Mouse (Mus musculus): ENCODE results near the gene Ube2n. TPM values are rescaled to one million over a fixed set of nuclear protein-coding genes. Genes with fewer than 3 reads are reported as not detected.

Gene Ube2n
- 287 TPM for polyA plus RNA-seq (2015; fragmentation: Illumina TruSeq; extraction: RNeasy Lipid Tissue Mini Kit (QIAGEN cat#74804); ENCODE audit: insufficient read depth, low replicate concordance)

DNA sequence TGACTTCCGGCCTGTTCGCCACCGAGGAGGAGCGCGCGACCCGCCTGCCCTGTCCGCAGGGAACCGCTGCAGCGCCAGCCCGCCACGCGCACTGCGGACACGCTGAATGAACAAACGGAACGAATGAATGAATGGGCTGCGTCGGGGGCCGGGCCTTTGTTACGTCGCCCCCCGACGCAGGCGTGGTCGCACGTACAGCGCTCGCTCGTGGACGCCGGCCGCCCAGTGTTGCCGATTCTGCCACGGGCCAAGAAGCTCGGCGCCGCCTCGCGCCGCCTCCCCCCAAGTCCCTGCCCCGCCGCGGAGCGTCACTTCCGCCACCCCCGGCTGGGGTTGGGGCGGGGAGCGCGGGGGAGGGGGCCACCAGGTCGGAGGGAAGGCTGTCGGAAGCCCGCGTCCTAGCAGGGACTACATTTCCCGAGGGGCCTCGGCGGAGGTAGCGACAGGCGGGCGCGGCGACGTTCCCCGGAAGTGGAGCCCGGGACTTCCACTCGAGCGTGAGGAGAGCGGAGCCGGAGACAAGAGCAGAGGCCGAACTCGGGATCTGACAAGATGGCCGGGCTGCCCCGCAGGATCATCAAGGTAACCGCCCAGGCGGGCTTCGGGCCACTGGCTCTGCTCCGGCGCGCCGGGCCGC lies at the start of gene Ube2n:
Gene Ube2n (plus strand): TSS at position 490 of the 637 bp plus-strand sequence.

DNA sequence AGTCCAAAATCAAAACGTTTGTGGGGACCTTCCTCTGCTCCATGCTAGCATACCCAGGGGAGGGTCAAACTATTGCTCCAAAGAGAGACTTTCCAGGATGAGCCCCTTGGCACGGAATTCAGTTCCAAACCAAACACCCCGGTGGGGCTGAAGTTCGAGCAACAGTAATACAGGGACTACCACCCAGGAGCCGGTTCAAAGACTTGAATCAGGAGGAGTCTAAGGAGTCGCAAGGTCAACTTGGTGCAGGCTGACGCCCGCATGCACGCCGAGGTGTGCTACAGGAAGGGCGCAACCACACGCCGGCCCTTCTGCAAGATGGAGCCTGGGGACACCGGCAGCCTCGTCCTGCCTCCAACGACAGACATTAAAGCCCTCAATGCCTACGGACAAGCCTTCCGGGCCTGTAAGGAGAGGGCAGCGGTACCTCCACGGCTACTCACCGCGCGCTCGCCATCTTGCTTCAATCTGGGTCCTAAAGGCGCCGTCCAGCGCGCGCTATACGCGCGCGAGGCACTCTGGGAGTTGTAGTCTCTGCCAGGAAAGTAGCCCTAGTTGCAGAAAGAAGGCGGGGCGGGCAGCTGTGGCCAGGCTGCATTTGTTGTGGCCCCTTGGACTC lies 13.4 kb upstream of the Ube2n start, which contains the start of gene Mrpl42:
Gene Mrpl42 (minus strand): TSS at position 478 of the 619 bp plus-strand sequence.

DNA sequence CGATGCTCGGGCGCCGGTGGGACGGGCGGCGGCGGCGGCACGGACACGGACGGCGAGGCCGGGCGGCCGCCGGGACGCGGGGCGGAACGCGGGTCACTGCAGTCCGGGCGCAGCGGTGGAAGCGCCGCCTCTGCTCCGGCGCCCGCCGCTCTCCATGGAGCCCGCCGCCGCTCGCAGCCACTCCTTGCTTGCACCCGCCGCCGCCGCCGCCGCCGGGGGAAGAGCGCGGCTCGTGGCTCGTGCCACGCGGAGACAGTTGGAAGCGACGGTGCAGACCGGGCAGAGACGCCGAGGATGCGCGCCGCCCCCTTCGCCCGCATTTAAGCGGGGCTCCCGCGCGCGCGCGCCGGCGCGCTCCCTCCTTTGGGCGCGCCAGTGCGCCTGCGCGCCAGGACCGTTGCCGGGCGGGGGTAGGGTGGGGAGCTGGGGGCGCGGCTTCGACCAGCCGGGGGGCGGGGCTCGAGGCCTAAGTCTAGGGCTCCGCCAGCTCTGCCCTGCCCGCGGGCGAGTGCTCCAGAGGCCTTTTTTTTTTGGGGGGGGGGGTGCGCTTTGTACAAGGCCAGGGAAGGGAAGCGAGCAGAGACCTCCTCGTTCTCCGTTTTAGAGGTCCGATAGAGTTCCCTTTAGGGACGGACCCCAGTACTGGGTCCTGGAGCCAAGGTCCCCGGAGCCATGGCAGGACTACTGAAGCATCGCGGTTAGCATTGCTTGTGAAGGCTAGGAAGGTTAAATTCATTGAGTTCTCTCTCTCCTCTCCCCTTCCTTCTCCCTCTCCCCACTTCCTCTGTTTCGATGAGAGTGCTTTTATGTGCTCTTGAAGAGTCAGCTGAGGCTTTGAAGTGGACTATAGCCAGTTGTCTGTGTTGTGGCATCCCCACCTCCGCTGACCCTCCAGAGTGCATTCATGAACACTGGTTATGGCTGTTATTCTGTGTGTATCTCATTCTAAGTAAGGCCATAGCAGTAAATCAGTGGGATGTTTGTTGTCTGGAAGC lies 49.2 kb downstream of the Ube2n start, which contains the start of gene Nudt4:
Gene Nudt4 (minus strand): TSS at position 296 of the 995 bp plus-strand sequence.

Other genes starting within 250 kb of the Ube2n start
- gene Cradd, start 191.0 kb upstream of the Ube2n start, polyA plus RNA-seq (2015; fragmentation: Illumina TruSeq; extraction: RNeasy Lipid Tissue Mini Kit (QIAGEN cat#74804); ENCODE audit: insufficient read depth, low replicate concordance) = 5.3 TPM
- gene Socs2, start 98.0 kb upstream of the Ube2n start, polyA plus RNA-seq (2015; fragmentation: Illumina TruSeq; extraction: RNeasy Lipid Tissue Mini Kit (QIAGEN cat#74804); ENCODE audit: insufficient read depth, low replicate concordance) = 18.1 TPM
- 141 TPM for gene Mrpl42, start 13.2 kb upstream of the Ube2n start, polyA plus RNA-seq (2015; fragmentation: Illumina TruSeq; extraction: RNeasy Lipid Tissue Mini Kit (QIAGEN cat#74804); ENCODE audit: insufficient read depth, low replicate concordance)
- 63.2 TPM for gene Nudt4, start 49.0 kb downstream of the Ube2n start, polyA plus RNA-seq (2015; fragmentation: Illumina TruSeq; extraction: RNeasy Lipid Tissue Mini Kit (QIAGEN cat#74804); ENCODE audit: insufficient read depth, low replicate concordance)
- not detected for gene Anapc15-ps, start 158.3 kb downstream of the Ube2n start, polyA plus RNA-seq (2015; fragmentation: Illumina TruSeq; extraction: RNeasy Lipid Tissue Mini Kit (QIAGEN cat#74804); ENCODE audit: insufficient read depth, low replicate concordance)